Mouse (Mus musculus): ENCODE measurements around the gene Cbl. TPM values are rescaled to one million over a fixed set of nuclear protein-coding genes. Genes with fewer than 3 reads are reported as not detected.

Cbl gene
- polyA plus RNA-seq, 1 experiment from 2014 or later, result 5.8 TPM

- no peaks in the 10 kb centered on the region for H3K27me3 ChIP-seq (replicated peaks; ENCODE audit: control insufficient read depth, insufficient read depth, low read length)
- H3K4me1 ChIP-seq (replicated peaks; ENCODE audit: control insufficient read depth, insufficient read depth, low read length), result no peaks in the 10 kb centered on the region
- peak overlapping the region; percentile 17; the same call in 1 of the 2 replicates for H3K27ac ChIP-seq (ENCODE audit: low read depth, low read length)
- no peak overlapping the region for H3K4me2 ChIP-seq (replicated peaks; ENCODE audit: low read depth)
- no peak overlapping the region for H3K4me3 ChIP-seq (ENCODE audit: low read depth, low read length)
- ATAC-seq, result no peak
- H3K36me3 ChIP-seq (ENCODE audit: control insufficient read depth, insufficient read depth), result peaks cover 11% of the 10 kb centered on the region; the same call in 1 of the 2 replicates
- no peaks in the 10 kb centered on the region for H3K9me3 ChIP-seq (ENCODE audit: control insufficient read depth)
- H3K9ac ChIP-seq (ENCODE audit: low read depth, low read length), result no peak overlapping the region
- 89% methylated on average over 7 of the region's 7 CpGs for WGBS
- no peak for TF ChIP-seq CTCF (IDR thresholded peaks at IDR 0.05; ENCODE audit: low read depth)
Observed at GRCm38 (mm10) chr9:44106182-44106581, 127.7 kb downstream of the Cbl start.

- WGBS, result 79% methylated on average over 10 of the region's 10 CpGs
- ATAC-seq, result no peak
Observed at GRCm38 (mm10) chr9:44105781-44106180, 128.1 kb downstream of the Cbl start.

GRCm38 (mm10) chr9:44104881-44105280 lies 129.0 kb downstream of the Cbl start:
- Histone ChIP-seq H3K4me3 (ENCODE audit: low read depth, low read length) (no peak overlapping the region), H3K9ac (ENCODE audit: low read depth, low read length) (no peak overlapping the region), H3K9me3 (ENCODE audit: control insufficient read depth) (no peaks in the 10 kb centered on the region), H3K4me2 (replicated peaks; ENCODE audit: low read depth) (no peak overlapping the region), H3K4me1 (replicated peaks; ENCODE audit: control insufficient read depth, insufficient read depth, low read length) (no peaks in the 10 kb centered on the region), H3K36me3 (ENCODE audit: control insufficient read depth, insufficient read depth) (peaks cover 11% of the 10 kb centered on the region; the same call in 1 of the 2 replicates), H3K27ac (ENCODE audit: low read depth, low read length) (no peak overlapping the region), H3K27me3 (replicated peaks; ENCODE audit: control insufficient read depth, insufficient read depth, low read length) (no peaks in the 10 kb centered on the region)
- WGBS, result 87% methylated on average over 7 of the region's 7 CpGs
- no peak for TF ChIP-seq CTCF (IDR thresholded peaks at IDR 0.05; ENCODE audit: low read depth)
- ATAC-seq, result no peak

More at GRCm38 (mm10) chr9:44105781-44106180, 128.1 kb downstream of the Cbl start:
- Histone ChIP-seq H3K4me3 (ENCODE audit: low read depth, low read length) (no peak overlapping the region), H3K4me1 (replicated peaks; ENCODE audit: control insufficient read depth, insufficient read depth, low read length) (no peaks in the 10 kb centered on the region), H3K27ac (ENCODE audit: low read depth, low read length) (no peak overlapping the region), H3K27me3 (replicated peaks; ENCODE audit: control insufficient read depth, insufficient read depth, low read length) (no peaks in the 10 kb centered on the region), H3K4me2 (replicated peaks; ENCODE audit: low read depth) (no peak overlapping the region), H3K9me3 (ENCODE audit: control insufficient read depth) (no peaks in the 10 kb centered on the region), H3K36me3 (ENCODE audit: control insufficient read depth, insufficient read depth) (peaks cover 11% of the 10 kb centered on the region; the same call in 1 of the 2 replicates), H3K9ac (ENCODE audit: low read depth, low read length) (no peak overlapping the region)
- no peak for TF ChIP-seq CTCF (IDR thresholded peaks at IDR 0.05; ENCODE audit: low read depth)

- Histone ChIP-seq H3K4me1 (replicated peaks; ENCODE audit: control insufficient read depth, insufficient read depth, low read length) (no peaks in the 10 kb centered on the region), H3K27me3 (replicated peaks; ENCODE audit: control insufficient read depth, insufficient read depth, low read length) (no peaks in the 10 kb centered on the region), H3K36me3 (ENCODE audit: control insufficient read depth, insufficient read depth) (peaks cover 11% of the 10 kb centered on the region; the same call in 1 of the 2 replicates), H3K4me3 (ENCODE audit: low read depth, low read length) (no peak within 1 kb of the TSS), H3K27ac (ENCODE audit: low read depth, low read length) (no peak within 1 kb of the TSS), H3K4me2 (replicated peaks; ENCODE audit: low read depth) (no peak within 1 kb of the TSS), H3K9me3 (ENCODE audit: control insufficient read depth) (no peaks in the 10 kb centered on the region), H3K9ac (ENCODE audit: low read depth, low read length) (no peak within 1 kb of the TSS)
- no peak for ATAC-seq
- WGBS, result 77% methylated on average over 9 of the region's 9 CpGs
- TF ChIP-seq CTCF (IDR thresholded peaks at IDR 0.05; ENCODE audit: low read depth), result no peak
Observed at GRCm38 (mm10) chr9:44101490-44101889, 132.4 kb downstream of the Cbl start, which contains the start of gene Mfrp. TSS of gene Mfrp (plus strand) at chr9:44101729.

- Histone ChIP-seq H3K4me2 (replicated peaks; ENCODE audit: low read depth) (no peak overlapping the region), H3K9me3 (ENCODE audit: control insufficient read depth) (no peaks in the 10 kb centered on the region), H3K27me3 (replicated peaks; ENCODE audit: control insufficient read depth, insufficient read depth, low read length) (no peaks in the 10 kb centered on the region), H3K9ac (ENCODE audit: low read depth, low read length) (no peak overlapping the region), H3K4me3 (ENCODE audit: low read depth, low read length) (no peak overlapping the region), H3K4me1 (replicated peaks; ENCODE audit: control insufficient read depth, insufficient read depth, low read length) (no peaks in the 10 kb centered on the region), H3K27ac (ENCODE audit: low read depth, low read length) (no peak overlapping the region), H3K36me3 (ENCODE audit: control insufficient read depth, insufficient read depth) (peaks cover 17% of the 10 kb centered on the region)
- 51% methylated on average over 9 of the region's 9 CpGs for WGBS
- no peak for TF ChIP-seq CTCF (IDR thresholded peaks at IDR 0.05; ENCODE audit: low read depth)
- ATAC-seq, result no peak
Observed at GRCm38 (mm10) chr9:44096536-44096935, 137.3 kb downstream of the Cbl start.

GRCm38 (mm10) chr9:44095781-44096180 lies 138.1 kb downstream of the Cbl start:
- H3K4me1 ChIP-seq (replicated peaks; ENCODE audit: control insufficient read depth, insufficient read depth, low read length), result no peaks in the 10 kb centered on the region
- WGBS, result 93% methylated on average over 9 of the region's 9 CpGs
- no peak for TF ChIP-seq CTCF (IDR thresholded peaks at IDR 0.05; ENCODE audit: low read depth)
- no peak overlapping the region for H3K9ac ChIP-seq (ENCODE audit: low read depth, low read length)
- no peak overlapping the region for H3K4me3 ChIP-seq (ENCODE audit: low read depth, low read length)
- no peak overlapping the region for H3K4me2 ChIP-seq (replicated peaks; ENCODE audit: low read depth)
- H3K9me3 ChIP-seq (ENCODE audit: control insufficient read depth), result no peaks in the 10 kb centered on the region
- H3K36me3 ChIP-seq (ENCODE audit: control insufficient read depth, insufficient read depth), result peaks cover 22% of the 10 kb centered on the region
- H3K27me3 ChIP-seq (replicated peaks; ENCODE audit: control insufficient read depth, insufficient read depth, low read length), result no peaks in the 10 kb centered on the region
- no peak overlapping the region for H3K27ac ChIP-seq (ENCODE audit: low read depth, low read length)
- no peak for ATAC-seq

- Histone ChIP-seq H3K9ac (ENCODE audit: low read depth, low read length) (no peak overlapping the region), H3K4me3 (ENCODE audit: low read depth, low read length) (no peak overlapping the region), H3K27ac (ENCODE audit: low read depth, low read length) (no peak overlapping the region), H3K4me2 (replicated peaks; ENCODE audit: low read depth) (no peak overlapping the region), H3K4me1 (replicated peaks; ENCODE audit: control insufficient read depth, insufficient read depth, low read length) (no peaks in the 10 kb centered on the region), H3K9me3 (ENCODE audit: control insufficient read depth) (no peaks in the 10 kb centered on the region), H3K36me3 (ENCODE audit: control insufficient read depth, insufficient read depth) (peaks cover 22% of the 10 kb centered on the region), H3K27me3 (replicated peaks; ENCODE audit: control insufficient read depth, insufficient read depth, low read length) (no peaks in the 10 kb centered on the region)
- 91% methylated on average over 3 of the region's 3 CpGs for WGBS
- no peak for TF ChIP-seq CTCF (IDR thresholded peaks at IDR 0.05; ENCODE audit: low read depth)
- no peak for ATAC-seq
Observed at GRCm38 (mm10) chr9:44094737-44095136, 139.1 kb downstream of the Cbl start.

Data from intestine, postnatal 0 days (tissue).